Mouse (Mus musculus) neural tube, embryonic 10.5 days (tissue): ENCODE measurements at regions not wholly inside any gene's neighbourhood (a gene's known extent, or its start where the extent isn't known, plus 50 kb on each side); places are given as distances from the start of the nearest gene placed in this dataset.

ENCODE experiments used
- DNase-seq: peaks from one replicate; pipeline ENCODE4 v3.0.0-alpha.2; 2017; ENCODE audit warnings: low spot score; ENCODE audit errors: extremely low spot score

- no peak for DNase-seq
Observed at GRCm38 (mm10) chr1:13839619-13840308, 2253.4 kb downstream of the 4930444P10Rik start.

- peak; percentile 40 for DNase-seq
Observed at GRCm38 (mm10) chr1:13834860-13835840, 2258.0 kb downstream of the 4930444P10Rik start.

GRCm38 (mm10) chr1:13807786-13808185, 2285.3 kb downstream of the 4930444P10Rik start:
- peak; percentile 25 for DNase-seq

GRCm38 (mm10) chr1:13800460-13800859, 2292.7 kb downstream of the 4930444P10Rik start:
- DNase-seq, result no peak

- no peak for DNase-seq
Observed at GRCm38 (mm10) chr1:13798848-13799247, 2294.3 kb downstream of the 4930444P10Rik start.

- DNase-seq, result no peak
Observed at GRCm38 (mm10) chr1:13795196-13795595, 2297.9 kb downstream of the 4930444P10Rik start.

- peak; percentile 82 for DNase-seq
Observed at GRCm38 (mm10) chr1:13789318-13790085, 2303.6 kb downstream of the 4930444P10Rik start.

GRCm38 (mm10) chr1:13787016-13787415, 2306.1 kb downstream of the 4930444P10Rik start:
- no peak for DNase-seq

- no peak for DNase-seq
Observed at GRCm38 (mm10) chr1:13784396-13784795, 2308.7 kb downstream of the 4930444P10Rik start.

GRCm38 (mm10) chr1:13782633-13783032, 2310.5 kb downstream of the 4930444P10Rik start:
- no peak for DNase-seq

- DNase-seq, result no peak
Observed at GRCm38 (mm10) chr1:13772106-13772505, 2321.0 kb downstream of the 4930444P10Rik start.

GRCm38 (mm10) chr1:13771014-13771463, 2322.1 kb downstream of the 4930444P10Rik start:
- DNase-seq, result no peak

- DNase-seq, result no peak
Observed at GRCm38 (mm10) chr1:13752479-13752878, 2338.6 kb downstream of the A830018L16Rik start.

GRCm38 (mm10) chr1:13751381-13751780, 2337.5 kb downstream of the A830018L16Rik start:
- no peak for DNase-seq
